Mouse (Mus musculus) forebrain, embryonic 13.5 days (tissue): ENCODE results near the gene Pdgfa. TPM values are rescaled to one million over a fixed set of nuclear protein-coding genes. Genes with fewer than 3 reads are reported as not detected.

ENCODE experiments used
- ATAC-seq: fragments of 200-750 bp; cut with Nextera tagmentation; 2 replicates; pipeline ENCODE4 v1.8.0; 2017
- H3K27ac ChIP-seq: fragments of 300-500 bp; sonication (generic); 2 replicates; pipeline ENCODE4 v1.5.1; 2015; ENCODE audit warnings: inconsistent platforms, mild to moderate bottlenecking, moderate library complexity
- H3K27me3 ChIP-seq: fragments of 300-500 bp; sonication (generic); 2 replicates; pipeline ENCODE4 v1.6.1; 2015; ENCODE audit warnings: mild to moderate bottlenecking, inconsistent platforms
- H3K36me3 ChIP-seq: fragments of 300-500 bp; sonication (generic); 2 replicates; pipeline ENCODE4 v1.6.1; 2015; ENCODE audit warnings: mild to moderate bottlenecking, inconsistent platforms; ENCODE audit not compliant: poor library complexity, severe bottlenecking
- H3K4me1 ChIP-seq: fragments of 300-500 bp; sonication (generic); 2 replicates; pipeline ENCODE4 v1.6.1; 2015; ENCODE audit warnings: inconsistent platforms
- H3K4me2 ChIP-seq: fragments of 300-500 bp; sonication (generic); 2 replicates; pipeline ENCODE4 v1.6.1; 2015; ENCODE audit warnings: inconsistent platforms, mild to moderate bottlenecking, moderate library complexity
- H3K4me3 ChIP-seq: fragments of 300-500 bp; sonication (generic); 2 replicates; pipeline ENCODE4 v1.5.1; 2015; ENCODE audit warnings: mild to moderate bottlenecking, inconsistent platforms
- H3K9ac ChIP-seq: fragments of 300-500 bp; sonication (generic); 2 replicates; pipeline ENCODE4 v1.6.1; 2015; ENCODE audit warnings: mild to moderate bottlenecking, inconsistent platforms
- H3K9me3 ChIP-seq: fragments of 300-500 bp; sonication (generic); replicated peaks from 2 replicates; pipeline ENCODE4 v1.6.1; 2016; ENCODE audit warnings: inconsistent platforms
- WGBS: fragments of 180-500 bp; shearing (Covaris S2); methylation state at CpG from one replicate; pipeline ENCODE4 v1.1.7; 2015; 5-methylcytosine and 5-hydroxymethylcytosine counted together
- polyA plus RNA-seq: library from polyadenylated mRNA; unstranded; fragments of >200 nt; fragmentation: Nextera tagmentation; extraction: Ambion mirVana; gene quantifications from 2 replicates; pipeline ENCODE4 v1.2.1, GENCODE M21; 2015

The Pdgfa gene
- polyA plus RNA-seq, 1 experiment from 2014 or later, result 7.7 TPM

DNA sequence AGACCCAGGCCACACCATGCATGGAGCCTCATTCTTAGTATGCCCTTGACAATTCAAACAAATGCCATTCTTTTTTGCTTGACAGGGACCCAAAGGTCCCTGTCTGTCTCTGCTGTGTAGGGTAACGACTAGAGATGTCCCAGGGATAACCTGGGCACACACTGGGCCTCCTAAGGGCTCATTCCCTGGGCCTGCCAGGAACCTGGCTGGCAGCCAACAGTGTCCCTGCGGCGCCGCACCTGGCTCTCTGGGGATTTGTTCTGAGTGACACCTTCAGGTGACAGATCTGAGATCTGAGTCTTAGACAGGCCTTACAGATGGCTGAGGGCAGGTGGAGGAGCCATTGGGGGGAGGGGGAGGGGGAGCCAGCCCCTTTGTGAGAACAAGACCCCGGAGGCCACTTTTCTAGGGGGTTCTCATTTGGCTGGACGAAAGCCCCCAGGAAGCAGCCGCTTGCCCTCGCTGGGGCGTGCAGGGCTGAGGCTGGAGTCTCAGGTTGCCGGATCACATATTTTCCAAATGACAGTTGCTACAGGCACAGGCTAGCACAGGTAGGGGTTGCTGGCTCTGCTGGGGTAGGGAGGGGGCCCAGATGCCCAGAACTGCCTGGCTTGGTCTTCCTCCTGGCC lies 67.2 kb downstream of the Pdgfa start:
- Histone ChIP-seq H3K9ac (no peak overlapping the region), H3K9me3 (no peaks in the 10 kb centered on the region), H3K27me3 (peaks cover 9% of the 10 kb centered on the region; the same call in 1 of the 2 replicates), H3K36me3 (no peaks in the 10 kb centered on the region), H3K4me2 (no peak overlapping the region), H3K27ac (no peak overlapping the region), H3K4me1 (peaks cover 31% of the 10 kb centered on the region), H3K4me3 (no peak overlapping the region)
- 55% methylated on average over 10 of the region's 10 CpGs for WGBS
- ATAC-seq, result no peak

Other genes with a start within 250 kb of the Pdgfa start
- gene Fam20c, start 242.9 kb downstream of the Pdgfa start, polyA plus RNA-seq, result 22.6 and 22.8 TPM in 2 replicates
- not detected in 2 replicates for gene Gm5294, start 177.3 kb downstream of the Pdgfa start, polyA plus RNA-seq
- gene Prkar1b, start 152.6 kb upstream of the Pdgfa start, polyA plus RNA-seq, result 63.4 and 87.2 TPM in 2 replicates
- 3.1 and 3.4 TPM in 2 replicates for gene Dnaaf5, start 152.9 kb upstream of the Pdgfa start, polyA plus RNA-seq
- gene Sun1, start 203.3 kb upstream of the Pdgfa start, polyA plus RNA-seq, result 43.9 and 50.2 TPM in 2 replicates